Mouse (Mus musculus) left cerebral cortex, adult 11 months (tissue): ENCODE data around the gene Tiam2.

Experiments used
- DNase-seq: peaks from one replicate; pipeline ENCODE4 v3.0.0; 2022; ENCODE audit warnings: low spot score

Gene Tiam2

DNA sequence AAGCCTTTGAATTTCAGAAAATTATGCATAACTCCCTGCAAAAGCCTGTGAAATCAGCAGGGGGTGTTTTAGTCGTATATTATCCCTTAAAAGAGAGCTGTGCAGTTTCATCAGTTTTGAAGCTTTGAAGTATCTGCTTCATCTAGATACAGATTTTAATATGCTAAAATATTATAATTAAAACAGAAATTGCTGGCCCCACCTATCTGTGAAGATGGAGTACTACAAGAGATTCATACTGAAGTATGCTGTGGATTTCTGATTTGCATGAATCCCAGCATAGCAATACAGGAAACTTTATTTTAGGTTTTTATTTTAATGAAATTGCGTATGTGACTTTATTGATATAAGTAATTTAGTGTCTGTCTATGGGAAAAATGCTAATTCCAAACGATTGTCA lies 234.2 kb downstream of the Tiam2 start:
- DNase-seq = no peak

- DNase-seq = no peak
Measured at GRCm38 (mm10) chr17:3562405-3562804, 236.0 kb downstream of the Tiam2 start.

DNA sequence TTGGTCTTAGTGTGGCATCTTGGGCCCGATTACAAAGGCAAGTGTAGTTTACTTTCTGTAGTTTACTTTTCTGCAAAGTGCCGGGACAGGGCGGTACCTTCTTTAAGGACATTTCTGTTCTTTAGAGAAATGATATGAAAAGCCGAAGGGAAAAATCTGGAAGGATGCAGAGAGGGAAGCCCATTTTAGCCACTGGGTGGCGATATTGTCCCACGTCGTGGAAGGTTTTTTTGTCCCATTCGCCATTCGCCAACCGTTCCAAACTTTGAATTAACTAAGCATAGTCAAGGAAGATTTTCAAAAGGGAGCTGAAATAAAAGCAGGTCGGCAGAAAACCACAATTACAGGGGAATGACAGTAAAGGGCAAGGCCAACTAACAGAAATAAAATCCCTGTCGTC lies 244.5 kb downstream of the Tiam2 start:
- peak; percentile 26 for DNase-seq
